Mouse (Mus musculus) midbrain, embryonic 11.5 days (tissue): ENCODE measurements around the gene Yod1. TPM values are rescaled to one million over a fixed set of nuclear protein-coding genes. Genes with fewer than 3 reads are reported as not detected.

Experiments used
- ATAC-seq: fragments of 200-750 bp; cut with Nextera tagmentation; 2 replicates; pipeline ENCODE4 v1.8.0; 2017; ENCODE audit warnings: moderate TSS enrichment, moderate library complexity; ENCODE audit not compliant: low FRiP score
- DNase-seq: peaks from one replicate; pipeline ENCODE4 v3.0.0; 2015; ENCODE audit warnings: low spot score; ENCODE audit errors: missing footprints
- H3K27ac ChIP-seq: fragments of 300-500 bp; sonication (generic); 2 replicates; pipeline ENCODE4 v1.5.1; 2014; ENCODE audit warnings: low read depth, low read length
- H3K27me3 ChIP-seq: fragments of 300-500 bp; sonication (generic); 2 replicates; pipeline ENCODE4 v1.6.1; 2014; ENCODE audit warnings: mild to moderate bottlenecking, low read length, moderate library complexity, mixed read lengths; ENCODE audit not compliant: control insufficient read depth, insufficient read depth
- H3K36me3 ChIP-seq: fragments of 300-500 bp; sonication (generic); 2 replicates; pipeline ENCODE4 v1.6.1; 2014; ENCODE audit warnings: mild to moderate bottlenecking, low read length, moderate library complexity, mixed read lengths; ENCODE audit not compliant: control insufficient read depth, insufficient read depth
- H3K4me1 ChIP-seq: fragments of 300-500 bp; sonication (generic); 2 replicates; pipeline ENCODE4 v1.6.1; 2014; ENCODE audit warnings: low read length; ENCODE audit not compliant: control insufficient read depth, insufficient read depth
- H3K4me2 ChIP-seq: fragments of 300-500 bp; sonication (generic); 2 replicates; pipeline ENCODE4 v1.6.1; 2014; ENCODE audit warnings: mild to moderate bottlenecking, moderate library complexity
- H3K4me3 ChIP-seq: fragments of 300-500 bp; sonication (generic); 2 replicates; pipeline ENCODE4 v1.5.1; 2014; ENCODE audit warnings: low read depth, low read length
- H3K9ac ChIP-seq: fragments of 300-500 bp; sonication (generic); 2 replicates; pipeline ENCODE4 v1.6.1; 2014; ENCODE audit warnings: low read length
- H3K9me3 ChIP-seq: fragments of 300-500 bp; sonication (generic); 2 replicates; pipeline ENCODE4 v1.6.1; 2016; ENCODE audit warnings: low read length; ENCODE audit not compliant: control insufficient read depth
- WGBS: fragments of 180-500 bp; shearing (Covaris S2); extraction: QIAGEN DNeasy Blood & Tissue Kit; methylation state at CpG from one replicate; pipeline ENCODE4 v1.1.7; 2014; 5-methylcytosine and 5-hydroxymethylcytosine counted together
- polyA plus RNA-seq: library from polyadenylated mRNA; unstranded; fragments of >200 nt; fragmentation: Nextera tagmentation; extraction: Ambion mirVana; gene quantifications from 2 replicates; pipeline ENCODE4 v1.2.1, GENCODE M21; 2014

The Yod1 gene
- polyA plus RNA-seq, 1 experiment from 2014 or later, result 11.7 TPM

GRCm38 (mm10) chr1:130746819-130747218 is 29.7 kb downstream of the Yod1 start:
- no peak overlapping the region for H3K27ac ChIP-seq
- no peak for ATAC-seq
- H3K4me3 ChIP-seq, result no peak overlapping the region
- no peaks in the 10 kb centered on the region for H3K27me3 ChIP-seq
- H3K9ac ChIP-seq, result no peak overlapping the region
- H3K4me1 ChIP-seq, result no peaks in the 10 kb centered on the region
- no peaks in the 10 kb centered on the region for H3K36me3 ChIP-seq
- no peaks in the 10 kb centered on the region for H3K9me3 ChIP-seq
- no peak overlapping the region for H3K4me2 ChIP-seq
- 80% methylated on average over 3 of the region's 3 CpGs for WGBS
- DNase-seq, result peak; percentile 35

GRCm38 (mm10) chr1:130759689-130760088 is 42.6 kb downstream of the Yod1 start:
- ATAC-seq (no peak), DNase-seq (peak; percentile 68)
- Histone ChIP-seq H3K27ac (no peak overlapping the region), H3K9ac (no peak overlapping the region), H3K27me3 (no peaks in the 10 kb centered on the region), H3K9me3 (no peaks in the 10 kb centered on the region), H3K36me3 (no peaks in the 10 kb centered on the region), H3K4me1 (no peaks in the 10 kb centered on the region), H3K4me3 (no peak overlapping the region), H3K4me2 (no peak overlapping the region)
- WGBS, result 84% methylated on average over 9 of the region's 9 CpGs

- WGBS, result 83% methylated on average over 1 of the region's 1 CpGs
- Histone ChIP-seq H3K9me3 (no peaks in the 10 kb centered on the region), H3K27ac (no peak overlapping the region), H3K4me2 (no peak overlapping the region), H3K9ac (no peak overlapping the region), H3K36me3 (no peaks in the 10 kb centered on the region), H3K4me3 (no peak overlapping the region), H3K4me1 (no peaks in the 10 kb centered on the region), H3K27me3 (no peaks in the 10 kb centered on the region)
- ATAC-seq (no peak), DNase-seq (peak; percentile 49)
These were observed 44.5 kb downstream of the Yod1 start for GRCm38 (mm10) chr1:130761597-130761996.

GRCm38 (mm10) chr1:130762045-130762760 is 45.1 kb downstream of the Yod1 start:
- Histone ChIP-seq H3K4me1 (no peaks in the 10 kb centered on the region), H3K27ac (no peak overlapping the region), H3K4me3 (no peak overlapping the region), H3K4me2 (no peak overlapping the region), H3K27me3 (no peaks in the 10 kb centered on the region), H3K9me3 (no peaks in the 10 kb centered on the region), H3K36me3 (no peaks in the 10 kb centered on the region), H3K9ac (no peak overlapping the region)
- ATAC-seq (no peak), DNase-seq (peak; percentile 56)
- 89% methylated on average over 3 of the region's 3 CpGs for WGBS

GRCm38 (mm10) chr1:130764027-130764461 is 46.9 kb downstream of the Yod1 start:
- ATAC-seq, result no peak
- no peaks in the 10 kb centered on the region for H3K4me1 ChIP-seq

GRCm38 (mm10) chr1:130767066-130767465 is 49.9 kb downstream of the Yod1 start:
- WGBS, result 90% methylated on average over 5 of the region's 5 CpGs
- H3K27ac ChIP-seq, result no peak overlapping the region
- H3K9me3 ChIP-seq, result no peaks in the 10 kb centered on the region
- DNase-seq (peak; percentile 47), ATAC-seq (no peak)
- H3K4me1 ChIP-seq, result no peaks in the 10 kb centered on the region
- H3K4me2 ChIP-seq, result no peak overlapping the region
- no peak overlapping the region for H3K9ac ChIP-seq
- H3K4me3 ChIP-seq, result no peak overlapping the region
- no peaks in the 10 kb centered on the region for H3K36me3 ChIP-seq
- H3K27me3 ChIP-seq, result no peaks in the 10 kb centered on the region

More at GRCm38 (mm10) chr1:130764027-130764461, 46.9 kb downstream of the Yod1 start:
- 92% methylated on average over 12 of the region's 12 CpGs for WGBS
- Histone ChIP-seq H3K36me3 (no peaks in the 10 kb centered on the region), H3K9me3 (no peaks in the 10 kb centered on the region), H3K4me3 (no peak overlapping the region), H3K9ac (no peak overlapping the region), H3K27ac (no peak overlapping the region), H3K4me2 (no peak overlapping the region), H3K27me3 (no peaks in the 10 kb centered on the region)
- no peak for DNase-seq

GRCm38 (mm10) chr1:130769925-130770324 is 52.8 kb downstream of the Yod1 start:
- Histone ChIP-seq H3K27me3 (no peaks in the 10 kb centered on the region), H3K36me3 (no peaks in the 10 kb centered on the region), H3K4me3 (no peak overlapping the region), H3K9me3 (no peaks in the 10 kb centered on the region), H3K4me2 (no peak overlapping the region), H3K27ac (no peak overlapping the region), H3K9ac (no peak overlapping the region), H3K4me1 (no peaks in the 10 kb centered on the region)
- ATAC-seq, result no peak
- no peak for DNase-seq
- 89% methylated on average over 2 of the region's 2 CpGs for WGBS

- H3K4me2 ChIP-seq, result no peak overlapping the region
- no peak overlapping the region for H3K9ac ChIP-seq
- H3K36me3 ChIP-seq, result no peaks in the 10 kb centered on the region
- H3K27ac ChIP-seq, result no peak overlapping the region
- no peaks in the 10 kb centered on the region for H3K4me1 ChIP-seq
- no peak overlapping the region for H3K4me3 ChIP-seq
- DNase-seq (no peak), ATAC-seq (no peak)
- H3K27me3 ChIP-seq, result no peaks in the 10 kb centered on the region
- H3K9me3 ChIP-seq, result no peaks in the 10 kb centered on the region
- WGBS, result 89% methylated on average over 4 of the region's 4 CpGs
These were observed 53.4 kb downstream of the Yod1 start for GRCm38 (mm10) chr1:130770487-130770886.

GRCm38 (mm10) chr1:130770981-130771494 is 53.9 kb downstream of the Yod1 start:
- H3K9ac ChIP-seq, result no peak overlapping the region
- H3K36me3 ChIP-seq, result no peaks in the 10 kb centered on the region
- H3K4me1 ChIP-seq, result no peaks in the 10 kb centered on the region
- H3K4me3 ChIP-seq, result no peak overlapping the region
- no peak overlapping the region for H3K4me2 ChIP-seq
- no peak overlapping the region for H3K27ac ChIP-seq
- WGBS, result 72% methylated on average over 3 of the region's 3 CpGs
- no peaks in the 10 kb centered on the region for H3K9me3 ChIP-seq
- ATAC-seq (no peak), DNase-seq (no peak)
- H3K27me3 ChIP-seq, result no peaks in the 10 kb centered on the region
